Mouse (Mus musculus) layer of hippocampus, adult 9-11 months (tissue): ENCODE results near the gene Csl.
A peak's percentile ranks its signal among the peaks of the same experiment; 100 is the strongest.

Experiments
- DNase-seq: peaks from one replicate; pipeline ENCODE4 v3.0.0; 2022

Csl gene

DNA sequence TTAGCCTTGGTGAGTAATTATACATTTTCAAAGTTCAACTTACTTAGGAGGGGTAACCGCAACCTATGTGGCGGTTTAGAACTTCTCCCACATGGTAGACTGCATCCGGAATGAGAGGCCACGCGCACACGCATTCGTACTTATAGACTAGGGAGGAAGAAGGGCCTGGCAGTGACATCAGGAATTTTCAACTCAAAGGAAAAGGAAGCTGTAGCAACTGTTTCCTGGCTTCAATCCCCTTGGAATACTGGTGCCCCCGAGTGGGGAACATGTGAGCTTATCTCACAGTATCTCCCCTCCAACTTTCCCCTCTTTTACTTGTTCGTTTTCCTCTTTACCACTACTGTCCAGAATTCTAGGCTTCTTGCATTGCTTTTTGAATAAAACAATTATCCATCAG is at the start of gene Csl:
TSS of gene Csl (minus strand) at position 101 of the 400 bp plus-strand sequence.
- DNase-seq = no peak

DNA sequence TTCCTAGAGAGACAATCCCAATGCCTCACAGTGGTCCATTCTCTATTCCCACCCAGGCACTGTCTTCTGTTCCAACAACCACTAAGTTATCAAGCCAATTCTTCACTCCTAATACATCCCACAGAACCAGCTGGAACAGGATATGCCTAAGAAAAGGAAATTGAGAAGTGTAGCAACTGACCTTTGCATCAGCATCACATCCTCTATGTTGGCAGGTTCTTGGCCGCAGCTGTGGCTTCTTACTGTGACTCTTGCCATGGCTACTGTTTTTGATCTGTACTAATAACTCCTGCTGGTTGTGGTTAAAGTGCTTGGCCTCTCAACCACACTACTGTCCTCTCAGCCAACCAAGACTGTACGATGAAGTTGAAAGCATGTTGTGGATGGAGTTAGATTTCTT is 30.0 kb upstream of the Csl start:
- no peak for DNase-seq

DNA sequence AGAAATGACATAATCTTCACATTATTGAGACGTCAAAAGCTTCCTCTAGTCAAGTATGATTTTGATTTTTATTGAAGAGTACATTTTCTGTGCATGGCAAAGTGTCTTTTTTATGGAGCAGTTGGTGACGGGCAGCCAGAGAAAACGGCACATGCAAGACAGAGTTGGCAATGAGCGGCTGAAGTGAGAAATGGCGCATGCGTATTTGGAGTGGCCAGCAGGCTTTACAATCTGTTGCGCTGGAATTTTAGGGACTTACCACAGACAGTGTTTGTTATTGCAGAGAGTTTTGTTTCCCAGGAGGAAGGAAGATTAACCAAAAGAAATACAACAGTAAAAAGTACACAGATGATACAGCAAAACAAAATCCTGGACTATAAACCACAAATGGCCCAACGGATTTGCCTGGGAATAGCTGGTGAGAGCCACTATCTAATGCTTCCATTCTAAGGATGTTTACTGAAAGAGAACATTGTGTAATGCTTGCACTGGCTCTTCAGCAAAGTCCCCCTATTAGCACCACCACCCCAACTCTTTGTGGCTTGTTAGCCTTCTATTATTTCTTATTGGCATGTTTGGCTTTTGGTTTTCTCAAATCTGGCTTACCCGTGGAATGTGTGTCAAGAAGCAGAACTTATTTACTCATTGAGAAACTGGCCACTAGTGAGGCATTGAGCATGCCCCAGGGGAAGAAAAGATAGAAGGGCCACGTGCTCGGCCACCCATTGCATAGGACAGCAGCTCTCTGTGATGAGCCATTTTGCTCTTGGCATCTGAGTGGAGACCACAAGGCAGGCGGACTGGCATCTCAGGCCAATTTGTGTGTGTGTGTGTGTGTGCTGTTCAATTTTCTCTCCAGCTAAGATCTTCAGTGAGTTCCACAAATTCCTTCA is 15.0 kb upstream of the Csl start:
- DNase-seq = peak; percentile 5

DNA sequence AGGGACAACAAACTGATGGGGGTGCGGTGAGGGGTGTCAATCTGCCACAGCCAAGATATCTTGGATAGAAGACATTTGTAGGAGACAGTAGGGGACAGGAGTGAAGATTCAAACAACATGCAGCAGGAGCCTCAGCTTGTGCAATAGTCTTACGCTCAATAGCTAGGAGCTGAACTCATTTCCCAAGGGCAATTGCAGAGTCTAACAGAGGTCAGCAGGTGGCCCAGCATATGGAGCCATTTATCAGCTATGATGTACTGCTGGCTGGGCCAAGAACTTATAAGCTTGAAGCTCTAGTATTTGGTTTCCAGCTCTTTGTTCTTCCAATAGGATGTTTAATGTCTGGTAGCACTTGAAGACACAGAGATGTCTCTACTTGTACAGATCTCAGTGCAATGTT is 9.3 kb downstream of the Csl start:
- DNase-seq = no peak

DNA sequence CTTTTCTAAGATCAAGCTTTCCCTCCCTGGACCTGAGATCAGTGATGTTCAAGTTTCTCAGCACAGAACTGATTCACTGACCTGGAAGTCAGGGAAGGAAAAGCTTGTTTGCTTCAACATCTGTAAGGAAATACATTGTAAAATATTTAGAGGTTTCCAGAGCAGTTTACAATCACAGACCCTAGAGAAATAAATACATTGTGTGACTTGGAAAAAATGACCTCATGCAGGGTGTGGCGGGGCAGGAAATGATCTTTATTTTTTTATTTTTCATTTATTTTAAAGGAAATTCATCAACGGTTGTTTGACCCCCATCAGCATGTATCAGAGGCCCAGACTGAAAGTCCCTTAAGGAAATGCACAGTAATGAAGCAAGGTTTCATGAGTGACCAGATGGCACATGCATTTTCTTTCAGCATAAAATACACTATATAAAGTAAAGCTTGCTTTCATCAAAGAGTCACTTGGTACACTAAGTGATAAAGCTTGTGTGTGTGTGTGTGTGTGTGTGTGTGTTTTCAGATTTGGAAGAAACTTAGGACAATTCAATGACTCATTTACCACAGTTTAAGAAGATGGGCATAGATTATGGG is 10.7 kb downstream of the Csl start:
- DNase-seq = no peak

DNA sequence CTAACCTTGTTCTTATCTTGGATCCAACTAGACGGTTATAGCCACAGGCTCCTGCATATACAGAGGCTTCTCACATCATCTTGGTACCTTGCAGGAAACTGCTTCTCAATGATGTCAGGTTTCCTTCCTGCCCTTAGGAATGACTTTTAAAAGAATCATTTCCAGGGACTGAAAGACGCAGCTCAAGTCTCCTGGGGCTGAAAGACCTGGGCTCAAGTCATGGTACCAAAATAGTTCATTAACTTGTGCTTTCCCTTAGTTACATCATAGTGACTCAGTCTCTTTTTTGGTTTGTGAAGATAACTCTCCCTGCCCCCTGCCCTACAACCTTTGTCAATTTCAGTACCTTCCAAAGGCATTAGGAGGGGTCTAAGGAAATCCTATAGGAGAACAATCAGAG is 11.4 kb downstream of the Csl start:
- no peak for DNase-seq

DNA sequence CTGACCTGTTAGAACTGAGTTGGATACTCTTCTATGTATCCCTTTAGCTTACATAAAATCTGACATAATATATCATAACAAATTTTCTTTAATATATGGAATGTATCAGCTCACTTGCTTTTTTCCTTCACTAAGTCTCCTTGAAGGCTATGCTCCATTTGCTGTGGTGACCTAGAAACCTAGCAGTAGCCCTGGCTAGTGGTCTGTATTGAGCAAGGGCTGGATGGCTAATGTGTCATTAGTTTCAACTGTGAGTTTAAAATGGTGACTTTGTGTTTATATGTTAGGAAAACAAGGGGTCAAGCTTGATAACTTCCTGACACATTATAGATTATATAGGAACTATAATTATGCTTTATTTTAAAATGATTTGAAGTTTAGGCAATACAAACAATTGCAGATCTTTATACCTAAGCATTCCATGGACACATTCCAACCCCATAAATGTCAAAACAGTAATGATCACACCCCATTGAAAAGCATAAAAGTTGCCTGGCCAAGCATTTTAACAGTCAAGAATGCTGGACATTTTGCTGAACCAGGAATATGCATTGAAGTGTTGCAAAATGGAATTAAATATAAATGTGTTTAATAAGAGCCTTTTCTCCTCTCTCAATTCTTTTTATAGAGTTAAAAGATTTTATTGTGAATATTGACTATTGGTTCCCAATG is 17.7 kb downstream of the Csl start:
- no peak for DNase-seq

DNA sequence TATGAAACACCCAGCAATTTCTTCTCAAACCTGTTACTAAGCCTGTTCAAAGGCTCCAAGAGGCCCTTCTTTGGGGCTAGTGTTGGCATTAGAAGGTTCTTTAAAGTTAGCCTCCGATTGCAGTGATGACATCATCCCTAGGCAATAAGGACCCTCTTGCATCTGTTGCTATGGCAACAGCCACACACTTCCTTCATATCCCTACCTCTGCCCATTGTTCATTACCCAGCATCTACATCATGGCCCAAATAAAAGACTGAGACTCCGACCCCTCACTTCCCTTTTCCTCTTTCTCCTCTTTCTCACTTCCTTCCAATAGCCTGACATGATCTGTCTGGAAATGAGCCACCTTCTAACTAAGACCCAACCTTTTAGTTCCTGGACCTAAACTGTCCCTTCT is 46.3 kb downstream of the Csl start:
- peak; percentile 13 for DNase-seq

DNA sequence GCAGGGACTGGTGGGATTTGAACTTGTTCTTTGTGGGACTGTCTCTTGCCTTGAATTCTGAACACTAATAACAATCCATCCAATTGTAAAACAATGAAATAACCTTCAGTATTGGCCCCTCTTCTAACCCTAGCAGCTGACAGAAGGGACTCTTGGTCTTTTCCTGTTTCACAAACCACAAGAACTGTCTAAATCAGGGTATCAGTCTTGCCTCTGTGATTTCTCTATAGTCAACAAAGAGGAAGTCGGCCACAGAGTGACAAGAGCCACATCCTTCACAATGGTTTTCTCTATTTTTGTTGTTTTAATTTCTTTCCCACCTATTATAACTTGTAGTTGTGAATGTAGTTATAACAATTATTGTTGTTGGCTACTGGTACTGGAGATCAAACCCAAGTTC is 47.9 kb downstream of the Csl start:
- DNase-seq = no peak
